Mouse (Mus musculus): ENCODE data around the gene Rab6a. TPM values are rescaled to one million over a fixed set of nuclear protein-coding genes. Genes with fewer than 3 reads are reported as not detected.

Rab6a gene
- polyA plus RNA-seq, 1 experiment from 2014 or later: 119 TPM

DNA sequence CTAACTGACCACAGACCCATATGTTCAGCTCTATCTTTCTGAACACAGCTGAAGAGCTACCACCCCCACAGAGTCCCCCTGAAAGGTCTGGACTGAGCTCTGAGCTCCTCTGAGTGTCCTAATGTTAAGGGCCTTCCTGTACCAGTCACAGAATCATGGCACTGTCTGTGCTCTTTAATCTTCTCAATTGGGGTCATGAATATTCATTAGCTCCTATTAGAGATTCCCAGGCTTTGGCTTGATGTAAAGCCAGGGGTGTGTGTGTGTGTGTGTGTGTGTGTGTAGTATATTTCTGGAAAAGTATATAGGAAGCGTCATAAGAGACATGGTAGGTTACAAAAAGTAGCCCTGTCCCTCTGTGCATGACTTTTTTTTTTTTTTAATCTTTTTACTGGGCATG, 76.0 kb downstream of the Rab6a start:
- Histone ChIP-seq H3K4me2 (ENCODE audit: low read length) (no peak overlapping the region), H3K27me3 (ENCODE audit: control insufficient read depth, insufficient read depth, low read length) (no peaks in the 10 kb centered on the region), H3K27ac (replicated peaks in 1 of 2; ENCODE audit: control insufficient read depth in 1 of 2, insufficient read depth in 1 of 2, low read depth in 2 of 2, low read length in 2 of 2) (no peak overlapping the region), H3K4me3 (ENCODE audit: control insufficient read depth in 1 of 2, insufficient read depth in 1 of 2, low read depth in 1 of 2, low read length in 2 of 2) (no peak overlapping the region), H3K4me1 (ENCODE audit: control insufficient read depth in 2 of 2, insufficient read depth in 2 of 2, low read length in 2 of 2) (no peaks in the 10 kb centered on the region), H3K9me3 (ENCODE audit: control insufficient read depth, low read length) (no peaks in the 10 kb centered on the region), H3K9ac (ENCODE audit: low read length) (no peak overlapping the region), H3K36me3 (ENCODE audit: control insufficient read depth, insufficient read depth, low read length) (no peaks in the 10 kb centered on the region)
- 90% methylated on average over 1 of the region's 1 CpGs for WGBS
- ATAC-seq (ENCODE audit: insufficient number of reproducible peaks, insufficient read depth, low FRiP score, low read depth): no peak

GRCm38 (mm10) chr7:100684081-100684480, 76.9 kb downstream of the Rab6a start:
- no peak overlapping the region for H3K27ac ChIP-seq (replicated peaks in 1 of 2; ENCODE audit: control insufficient read depth in 1 of 2, insufficient read depth in 1 of 2, low read depth in 2 of 2, low read length in 2 of 2)
- H3K4me2 ChIP-seq (ENCODE audit: low read length): no peak overlapping the region
- H3K4me1 ChIP-seq (ENCODE audit: control insufficient read depth in 2 of 2, insufficient read depth in 2 of 2, low read length in 2 of 2): no peaks in the 10 kb centered on the region
- H3K4me3 ChIP-seq (ENCODE audit: control insufficient read depth in 1 of 2, insufficient read depth in 1 of 2, low read depth in 1 of 2, low read length in 2 of 2): no peak overlapping the region
- no peaks in the 10 kb centered on the region for H3K9me3 ChIP-seq (ENCODE audit: control insufficient read depth, low read length)
- H3K36me3 ChIP-seq (ENCODE audit: control insufficient read depth, insufficient read depth, low read length): no peaks in the 10 kb centered on the region
- no peak for ATAC-seq (ENCODE audit: insufficient number of reproducible peaks, insufficient read depth, low FRiP score, low read depth)
- no peak overlapping the region for H3K9ac ChIP-seq (ENCODE audit: low read length)
- H3K27me3 ChIP-seq (ENCODE audit: control insufficient read depth, insufficient read depth, low read length): no peaks in the 10 kb centered on the region
- WGBS: 51% methylated on average over 5 of the region's 5 CpGs

GRCm38 (mm10) chr7:100684538-100684937, 77.3 kb downstream of the Rab6a start:
- no peak overlapping the region for H3K27ac ChIP-seq (replicated peaks in 1 of 2; ENCODE audit: control insufficient read depth in 1 of 2, insufficient read depth in 1 of 2, low read depth in 2 of 2, low read length in 2 of 2)
- no peaks in the 10 kb centered on the region for H3K27me3 ChIP-seq (ENCODE audit: control insufficient read depth, insufficient read depth, low read length)
- H3K4me2 ChIP-seq (ENCODE audit: low read length): no peak overlapping the region
- no peaks in the 10 kb centered on the region for H3K4me1 ChIP-seq (ENCODE audit: control insufficient read depth in 2 of 2, insufficient read depth in 2 of 2, low read length in 2 of 2)
- no peaks in the 10 kb centered on the region for H3K9me3 ChIP-seq (ENCODE audit: control insufficient read depth, low read length)
- 54% methylated on average over 7 of the region's 7 CpGs for WGBS
- no peak overlapping the region for H3K4me3 ChIP-seq (ENCODE audit: control insufficient read depth in 1 of 2, insufficient read depth in 1 of 2, low read depth in 1 of 2, low read length in 2 of 2)
- no peak overlapping the region for H3K9ac ChIP-seq (ENCODE audit: low read length)
- no peak for ATAC-seq (ENCODE audit: insufficient number of reproducible peaks, insufficient read depth, low FRiP score, low read depth)
- H3K36me3 ChIP-seq (ENCODE audit: control insufficient read depth, insufficient read depth, low read length): no peaks in the 10 kb centered on the region

- H3K9me3 ChIP-seq (ENCODE audit: control insufficient read depth, low read length): no peaks in the 10 kb centered on the region
- no peak overlapping the region for H3K9ac ChIP-seq (ENCODE audit: low read length)
- no peaks in the 10 kb centered on the region for H3K36me3 ChIP-seq (ENCODE audit: control insufficient read depth, insufficient read depth, low read length)
- H3K27ac ChIP-seq (replicated peaks in 1 of 2; ENCODE audit: control insufficient read depth in 1 of 2, insufficient read depth in 1 of 2, low read depth in 2 of 2, low read length in 2 of 2): no peak overlapping the region
- no peaks in the 10 kb centered on the region for H3K4me1 ChIP-seq (ENCODE audit: control insufficient read depth in 2 of 2, insufficient read depth in 2 of 2, low read length in 2 of 2)
- ATAC-seq (ENCODE audit: insufficient number of reproducible peaks, insufficient read depth, low FRiP score, low read depth): no peak; the same call in 1 of the 2 replicates
- no peak overlapping the region for H3K4me3 ChIP-seq (ENCODE audit: control insufficient read depth in 1 of 2, insufficient read depth in 1 of 2, low read depth in 1 of 2, low read length in 2 of 2)
- 39% methylated on average over 13 of the region's 13 CpGs for WGBS
- no peaks in the 10 kb centered on the region for H3K27me3 ChIP-seq (ENCODE audit: control insufficient read depth, insufficient read depth, low read length)
- H3K4me2 ChIP-seq (ENCODE audit: low read length): no peak overlapping the region
These were observed 78.1 kb downstream of the Rab6a start for GRCm38 (mm10) chr7:100685061-100686030.

- Histone ChIP-seq H3K9me3 (ENCODE audit: control insufficient read depth, low read length) (no peaks in the 10 kb centered on the region), H3K4me1 (ENCODE audit: control insufficient read depth in 2 of 2, insufficient read depth in 2 of 2, low read length in 2 of 2) (no peaks in the 10 kb centered on the region), H3K36me3 (ENCODE audit: control insufficient read depth, insufficient read depth, low read length) (no peaks in the 10 kb centered on the region), H3K27me3 (ENCODE audit: control insufficient read depth, insufficient read depth, low read length) (no peaks in the 10 kb centered on the region), H3K4me2 (ENCODE audit: low read length) (no peak overlapping the region), H3K4me3 (ENCODE audit: control insufficient read depth in 1 of 2, insufficient read depth in 1 of 2, low read depth in 1 of 2, low read length in 2 of 2) (no peak overlapping the region), H3K27ac (replicated peaks in 1 of 2; ENCODE audit: control insufficient read depth in 1 of 2, insufficient read depth in 1 of 2, low read depth in 2 of 2, low read length in 2 of 2) (no peak overlapping the region), H3K9ac (ENCODE audit: low read length) (no peak overlapping the region)
- no peak for ATAC-seq (ENCODE audit: insufficient number of reproducible peaks, insufficient read depth, low FRiP score, low read depth)
- 74% methylated on average over 7 of the region's 7 CpGs for WGBS
These were observed 81.3 kb downstream of the Rab6a start for GRCm38 (mm10) chr7:100688471-100688870.

Other genes starting within 250 kb of the Rab6a start
- gene C2cd3, start 235.2 kb upstream of the Rab6a start, polyA plus RNA-seq (2014; fragmentation: Nextera tagmentation; extraction: Ambion mirVana): 16.7 and 19.3 TPM in 2 replicates
- gene Ppme1, start 235.1 kb upstream of the Rab6a start, polyA plus RNA-seq (2014; fragmentation: Nextera tagmentation; extraction: Ambion mirVana): 54.7 and 57.5 TPM in 2 replicates
- 0.08 TPM in 2 replicates for gene Ucp3, start 134.4 kb upstream of the Rab6a start, polyA plus RNA-seq (2014; fragmentation: Nextera tagmentation; extraction: Ambion mirVana)
- 127 and 130 TPM in 2 replicates for gene Ucp2, start 114.1 kb upstream of the Rab6a start, polyA plus RNA-seq (2014; fragmentation: Nextera tagmentation; extraction: Ambion mirVana)
- 0.15 TPM in 1 of 2 replicates, not detected in the other for gene Dnajb13, start 92.5 kb upstream of the Rab6a start, polyA plus RNA-seq (2014; fragmentation: Nextera tagmentation; extraction: Ambion mirVana)
- gene Coa4, start 70.3 kb upstream of the Rab6a start, polyA plus RNA-seq (2014; fragmentation: Nextera tagmentation; extraction: Ambion mirVana): 22.8 and 26.6 TPM in 2 replicates
- gene Mrpl48, start 891 bp downstream of the Rab6a start, polyA plus RNA-seq (2014; fragmentation: Nextera tagmentation; extraction: Ambion mirVana): 93.8 and 101 TPM in 2 replicates
- gene Plekhb1, start 55.0 kb downstream of the Rab6a start, polyA plus RNA-seq (2014; fragmentation: Nextera tagmentation; extraction: Ambion mirVana): 1.3 and 1.6 TPM in 2 replicates
- gene Fam168a, start 99.2 kb downstream of the Rab6a start, polyA plus RNA-seq (2014; fragmentation: Nextera tagmentation; extraction: Ambion mirVana): 32.8 and 36.4 TPM in 2 replicates